Mouse (Mus musculus) brain, embryonic 14.5 days (tissue): ENCODE results near the gene Ncam1. TPM values are rescaled to one million over a fixed set of nuclear protein-coding genes. Genes with fewer than 3 reads are reported as not detected.

Experiments
- DNase-seq: peaks from one replicate; pipeline ENCODE4 v3.0.0-alpha.2; 2011; ENCODE audit warnings: low read depth
- CTCF ChIP-seq: fragments of 200-500 bp; IDR thresholded peaks from 2 replicates; pipeline ENCODE4 v1.5.1; 2012; ENCODE audit warnings: inconsistent platforms, mild to moderate bottlenecking, moderate library complexity, borderline replicate concordance; ENCODE audit not compliant: insufficient read depth, insufficient read length; ENCODE audit errors: extremely low read depth
- POLR2A ChIP-seq: fragments of 200-500 bp; IDR thresholded peaks from 2 replicates; pipeline ENCODE4 v1.6.1; 2012; ENCODE audit warnings: mild to moderate bottlenecking, inconsistent platforms, borderline replicate concordance; ENCODE audit not compliant: poor library complexity, insufficient read depth, insufficient read length, severe bottlenecking; ENCODE audit errors: extremely low read depth
- polyA plus RNA-seq: library from polyadenylated mRNA; depleted of rRNA; stranded (reverse); fragments of >200 nt; gene quantifications from 2 replicates; pipeline ENCODE4 v1.2.3, GENCODE M21; 2012

Gene Ncam1
- polyA plus RNA-seq, 1 experiment = 231 TPM

- TF ChIP-seq CTCF = no peak
- no peak for TF ChIP-seq POLR2A
- DNase-seq = no peak
Measured at GRCm38 (mm10) chr9:49704196-49704967, 94.3 kb downstream of the Ncam1 start.

GRCm38 (mm10) chr9:49695371-49695770, 103.4 kb downstream of the Ncam1 start:
- TF ChIP-seq CTCF (no peak), POLR2A (no peak)

GRCm38 (mm10) chr9:49692791-49693190, 105.9 kb downstream of the Ncam1 start:
- peak; percentile 70 for DNase-seq
- TF ChIP-seq POLR2A = no peak
- TF ChIP-seq CTCF = no peak

More at GRCm38 (mm10) chr9:49695371-49695770, 103.4 kb downstream of the Ncam1 start:
- no peak for DNase-seq

GRCm38 (mm10) chr9:49691344-49691743, 107.4 kb downstream of the Ncam1 start:
- no peak for TF ChIP-seq CTCF
- no peak for TF ChIP-seq POLR2A
- DNase-seq = peak; percentile 79

- DNase-seq = no peak
- TF ChIP-seq POLR2A = no peak
- no peak for TF ChIP-seq CTCF
Measured at GRCm38 (mm10) chr9:49683566-49684273, 115.0 kb downstream of the Ncam1 start.

- no peak for TF ChIP-seq POLR2A
- TF ChIP-seq CTCF = no peak
- no peak for DNase-seq
Measured at GRCm38 (mm10) chr9:49681848-49682469, 116.8 kb downstream of the Ncam1 start.

GRCm38 (mm10) chr9:49679270-49679669, 119.5 kb downstream of the Ncam1 start:
- TF ChIP-seq CTCF (no peak), POLR2A (no peak)
- DNase-seq = peak; percentile 34

GRCm38 (mm10) chr9:49675696-49676465, 122.8 kb downstream of the Ncam1 start:
- no peak for TF ChIP-seq CTCF
- no peak for TF ChIP-seq POLR2A

GRCm38 (mm10) chr9:49672646-49673199, 126.0 kb downstream of the Ncam1 start:
- DNase-seq = no peak
- TF ChIP-seq CTCF (no peak), POLR2A (no peak)

More at GRCm38 (mm10) chr9:49675696-49676465, 122.8 kb downstream of the Ncam1 start:
- DNase-seq = no peak

- no peak for TF ChIP-seq CTCF
- no peak for TF ChIP-seq POLR2A
- DNase-seq = no peak
Measured at GRCm38 (mm10) chr9:49667066-49667465, 131.7 kb downstream of the Ncam1 start.

- no peak for TF ChIP-seq POLR2A
- TF ChIP-seq CTCF = no peak
- no peak for DNase-seq
Measured at GRCm38 (mm10) chr9:49665361-49665760, 133.4 kb downstream of the Ncam1 start.

GRCm38 (mm10) chr9:49663927-49664320, 134.8 kb downstream of the Ncam1 start:
- TF ChIP-seq POLR2A (no peak), CTCF (no peak)
- no peak for DNase-seq

GRCm38 (mm10) chr9:49662958-49663926, 135.5 kb downstream of the Ncam1 start:
- TF ChIP-seq POLR2A (no peak), CTCF (peak; percentile 37; the same call in 1 of the 2 replicates)
- no peak for DNase-seq
